In genomic region chrX:20392942-20393341, GRCm38 (mm10) we compare ENCODE assay signal across 23 mouse cellular contexts. TPM values are rescaled to one million over a fixed set of nuclear protein-coding genes. Genes with fewer than 3 reads are reported as not detected.
DNase-seq lines count a peak whose midpoint lies in the region; ATAC-seq and TF ChIP-seq lines count a peak whose summit lies in the region.
"Had no signal": no experiment of that assay in that cellular context is flagged by ENCODE, and none has a peak within 500 bp of the region (broad histone marks: within the 10 kb centered on the region; RNA-seq: fewer than 3 reads in every experiment).

No protein-coding gene starts in this region.

- no peaks in the 10 kb centered on the region for H3K27me3 ChIP-seq in liver, embryonic 14.5 days (ENCODE audit: control insufficient read depth, insufficient read depth, low read length)
- no peaks in the 10 kb centered on the region for H3K27me3 ChIP-seq in liver, postnatal 0 days (ENCODE audit: insufficient read depth, low read length)
- no peaks in the 10 kb centered on the region for H3K27me3 ChIP-seq in liver, embryonic 12.5 days (replicated peaks)
- no peaks in the 10 kb centered on the region for H3K27me3 ChIP-seq in MEL (ENCODE audit: control insufficient read depth in 1 of 2, insufficient read depth in 2 of 2, low read length in 2 of 2)
- H3K27me3 ChIP-seq: CH12.LX had no signal

- no peak overlapping the region for H3K27ac ChIP-seq in liver, embryonic 14.5 days
- no peak overlapping the region for H3K27ac ChIP-seq in liver, postnatal 0 days (ENCODE audit: low read depth)
- H3K27ac ChIP-seq in liver, embryonic 12.5 days: no peak overlapping the region
- H3K27ac ChIP-seq in MEL (ENCODE audit: control insufficient read depth, low read depth, low read length): no peak overlapping the region

- no peak for DNase-seq in liver, embryonic 14.5 days (ENCODE audit: low read depth in 3 of 3, low spot score in 3 of 3)
- DNase-seq in liver (no peak), MEL (ENCODE audit: low read depth, low spot score) (peak; percentile 31)
- no peak for DNase-seq in liver, postnatal 0 days
- DNase-seq in urinary bladder, postnatal 14 days (ENCODE audit: low spot score): no peak
- DNase-seq in heart, postnatal 14 days: no peak
- DNase-seq: adrenal gland, adult 2 months; adrenal gland, adult 8-10 months; adrenal gland, postnatal 10 days; adrenal gland, postnatal 14 days; adrenal gland, postnatal 25 days; adrenal gland, postnatal 36 days; B cell, adult 2 months; cerebellum, adult 11 months; cerebellum, adult 11-12 months; cerebellum, adult 18-20 months had no signal

- TF ChIP-seq POLR2A in MEL (IDR thresholded peaks at IDR 0.05; ENCODE audit: control insufficient read depth in 1 of 2, insufficient read depth in 1 of 2, low read depth in 1 of 2, low read length in 2 of 2, poor library complexity in 1 of 2): no peak

- intact Hi-C loops in heart, postnatal 14 days (cut with DNase I): no loop called here

- no peaks in the 10 kb centered on the region for H3K36me3 ChIP-seq in liver, embryonic 14.5 days (replicated peaks; ENCODE audit: control insufficient read depth, insufficient read depth, low read depth)
- no peaks in the 10 kb centered on the region for H3K36me3 ChIP-seq in liver, postnatal 0 days (replicated peaks; ENCODE audit: insufficient read depth, low read length)
- no peaks in the 10 kb centered on the region for H3K36me3 ChIP-seq in liver, embryonic 12.5 days
- peaks cover 0 to 13% of the 10 kb centered on the region in 2 experiments for H3K36me3 ChIP-seq in MEL (ENCODE audit: control insufficient read depth in 1 of 2, insufficient read depth in 2 of 2, low read length in 2 of 2)

- H3K79me2 ChIP-seq in MEL (ENCODE audit: control insufficient read depth, insufficient read depth, low read length, poor library complexity): no peaks in the 10 kb centered on the region

- no peaks in the 10 kb centered on the region for H3K9me3 ChIP-seq in liver, embryonic 14.5 days (ENCODE audit: control insufficient read depth, low read length)
- no peaks in the 10 kb centered on the region for H3K9me3 ChIP-seq in liver, postnatal 0 days (ENCODE audit: low read length)
- no peaks in the 10 kb centered on the region for H3K9me3 ChIP-seq in liver, embryonic 12.5 days (replicated peaks)
- H3K9me3 ChIP-seq in MEL (replicated peaks; ENCODE audit: insufficient read depth, low read length): no peaks in the 10 kb centered on the region
- H3K9me3 ChIP-seq: G1E had no signal

- H3K4me1 ChIP-seq in liver, embryonic 14.5 days (replicated peaks; ENCODE audit: control insufficient read depth in 2 of 2, insufficient read depth in 2 of 2, low read length in 1 of 2): no peaks in the 10 kb centered on the region
- H3K4me1 ChIP-seq in liver, postnatal 0 days (ENCODE audit: insufficient read depth): no peaks in the 10 kb centered on the region
- H3K4me1 ChIP-seq in liver, embryonic 12.5 days: no peaks in the 10 kb centered on the region
- 0 out of 4 replicates have a peak, but pooled peaks cover 0 to 3% of the 10 kb centered on the region in 2 experiments for H3K4me1 ChIP-seq in MEL (ENCODE audit: control insufficient read depth in 1 of 2, insufficient read depth in 2 of 2, low read length in 2 of 2)

- 38% methylated on average over 3 of the region's 3 CpGs for WGBS in liver, embryonic 14.5 days (ENCODE audit: insufficient replicate concordance)
- 65% methylated on average over 3 of the region's 3 CpGs for WGBS in liver, postnatal 0 days (ENCODE audit: insufficient replicate concordance)
- 45% methylated on average over 3 of the region's 3 CpGs for WGBS in liver, embryonic 12.5 days (ENCODE audit: insufficient replicate concordance)

- H3K4me2 ChIP-seq in liver, embryonic 14.5 days (ENCODE audit: low read depth): no peak overlapping the region
- H3K4me2 ChIP-seq in liver, postnatal 0 days (ENCODE audit: low read depth, low read length): no peak overlapping the region
- H3K4me2 ChIP-seq in liver, embryonic 12.5 days: no peak overlapping the region

- no peak for TF ChIP-seq RAD21 in MEL (IDR thresholded peaks at IDR 0.05; ENCODE audit: low read depth, low read length)

- TF ChIP-seq EP300 in liver, embryonic 14.5 days (IDR thresholded peaks at IDR 0.05; ENCODE audit: low read depth): peak; percentile 31; the same call in 1 of the 2 replicates
- peak; percentile 62 for TF ChIP-seq EP300 in liver, postnatal 0 days (IDR thresholded peaks at IDR 0.05; ENCODE audit: low read depth)
- peak; percentile 68 to 70 for TF ChIP-seq EP300 in MEL (IDR thresholded peaks at IDR 0.05; ENCODE audit: low read depth in 1 of 2, low read length in 2 of 2)

- H3K4me3 ChIP-seq in liver, embryonic 14.5 days (ENCODE audit: insufficient read depth in 1 of 2, low read depth in 2 of 2, low read length in 2 of 2): no peak overlapping the region
- no peak overlapping the region for H3K4me3 ChIP-seq in liver, postnatal 0 days (ENCODE audit: low read depth, low read length)
- H3K4me3 ChIP-seq in liver, embryonic 12.5 days: no peak overlapping the region
- no peak overlapping the region for H3K4me3 ChIP-seq in MEL (ENCODE audit: control insufficient read depth in 1 of 2, insufficient read depth in 1 of 2, low read depth in 2 of 2, low read length in 2 of 2)

- H3K9ac ChIP-seq in liver, embryonic 14.5 days (replicated peaks): no peak overlapping the region
- H3K9ac ChIP-seq in liver, postnatal 0 days (replicated peaks): no peak overlapping the region
- H3K9ac ChIP-seq in liver, embryonic 12.5 days: no peak overlapping the region
- H3K9ac ChIP-seq in MEL (ENCODE audit: control insufficient read depth, low read depth, low read length, poor library complexity, severe bottlenecking): no peak overlapping the region

- ATAC-seq in liver, embryonic 14.5 days (ENCODE audit: insufficient read depth): no peak
- ATAC-seq in liver, postnatal 0 days: no peak
- ATAC-seq in liver, embryonic 12.5 days: no peak
- 0 out of 2 replicates have a peak, but pooled peaks have one; percentile 30 for ATAC-seq in megakaryocyte-erythroid progenitor cell, adult 5-6 weeks (replicated peaks; ENCODE audit: low FRiP score, low TSS enrichment, poor library complexity, severe bottlenecking)
- ATAC-seq: activated CD4-positive, CD25-positive, alpha-beta regulatory T cell, adult 4 months; CD4-positive, CD25-positive, alpha-beta regulatory T cell, adult 4 months; Patski had no signal

- TF ChIP-seq CTCF in liver, embryonic 14.5 days (IDR thresholded peaks at IDR 0.05; ENCODE audit: low read depth): no peak
- TF ChIP-seq CTCF in liver, postnatal 0 days (IDR thresholded peaks at IDR 0.05; ENCODE audit: low read depth): no peak
- TF ChIP-seq CTCF in MEL (IDR thresholded peaks at IDR 0.05 in 2 of 3, conservative IDR thresholded peaks at IDR 0.05 in 1 of 3; ENCODE audit: control insufficient read depth in 1 of 3, insufficient read depth in 1 of 3, low read depth in 2 of 3, low read length in 3 of 3, poor library complexity in 1 of 3, severe bottlenecking in 1 of 3): no peak

TF ChIP-seq in MEL, 35 proteins besides CTCF, POLR2A, EP300 and RAD21:
- peak; percentile 56 for TF ChIP-seq TAL1 (IDR thresholded peaks at IDR 0.05; ENCODE audit: low read length)
- no peak for TF ChIP-seq ZKSCAN1 (IDR thresholded peaks at IDR 0.05; ENCODE audit: low read depth, low read length)
- peak; percentile 77 for TF ChIP-seq TCF12 (IDR thresholded peaks at IDR 0.05; ENCODE audit: low read depth, low read length)
- peak; percentile 64 for TF ChIP-seq GATA1 (IDR thresholded peaks at IDR 0.05; ENCODE audit: low read depth, low read length)

RNA-seq across cellular contexts. Expression of gene Rp2, which starts 28.7 kb away (rescaled TPM):
- 2.9 and 5.6 TPM in 2 replicates for polyA plus RNA-seq in liver, embryonic 14.5 days (2012; rRNA removed)
- polyA plus RNA-seq in liver, embryonic 14.5 days (2014; fragmentation: Nextera tagmentation; extraction: Ambion mirVana): 8.2 and 10.4 TPM in 2 replicates
- 4.6 and 6.7 TPM in 2 replicates for polyA plus RNA-seq in liver, postnatal 0 days (2015; fragmentation: Nextera tagmentation; extraction: Ambion mirVana)
- polyA plus RNA-seq in liver, embryonic 12.5 days (2016; fragmentation: Nextera tagmentation; extraction: Ambion mirVana): 13.2 TPM in 2 replicates
- total RNA-seq in MEL (2012; rRNA removed): 15.7 and 16.8 TPM in 2 replicates
- 1 to 10 TPM in 1 of 2 experiments, not detected in 1; 10.0 TPM for polyA plus RNA-seq in MEL (2012; ENCODE audit: insufficient read depth in 1 of 2, insufficient read length in 2 of 2, low read depth in 1 of 2, low replicate concordance in 2 of 2, missing spikeins in 1 of 2)
- 16.1 and 18.7 TPM in 2 replicates for total RNA-seq in megakaryocyte-erythroid progenitor cell, adult 5-6 weeks (2014; fragmentation: Nextera tagmentation)
- total RNA-seq in megakaryocyte-erythroid progenitor cell, adult 5-6 weeks (2017): 21.7 and 26.5 TPM in 2 replicates
- total RNA-seq in heart, postnatal 14 days (2021): 10 to 100 TPM; 10.7 to 11.1 TPM

RNA-seq across cellular contexts. Expression of gene Jade3, which starts 32.5 kb away (rescaled TPM):
- 1.9 and 3.3 TPM in 2 replicates for polyA plus RNA-seq in liver, embryonic 14.5 days (2012; rRNA removed)
- polyA plus RNA-seq in liver, embryonic 14.5 days (2014; fragmentation: Nextera tagmentation; extraction: Ambion mirVana): 6.3 and 7.3 TPM in 2 replicates
- polyA plus RNA-seq in liver, postnatal 0 days (2015; fragmentation: Nextera tagmentation; extraction: Ambion mirVana): 2.0 TPM in 2 replicates
- polyA plus RNA-seq in liver, embryonic 12.5 days (2016; fragmentation: Nextera tagmentation; extraction: Ambion mirVana): 11.3 and 11.8 TPM in 2 replicates
- 22.7 and 24.2 TPM in 2 replicates for total RNA-seq in MEL (2012; rRNA removed)
- 10 to 100 TPM in 1 of 2 experiments, not detected in 1; 19.7 TPM for polyA plus RNA-seq in MEL (2012; ENCODE audit: insufficient read depth in 1 of 2, insufficient read length in 2 of 2, low read depth in 1 of 2, low replicate concordance in 2 of 2, missing spikeins in 1 of 2)
- 10.7 and 13.9 TPM in 2 replicates for total RNA-seq in megakaryocyte-erythroid progenitor cell, adult 5-6 weeks (2014; fragmentation: Nextera tagmentation)
- total RNA-seq in megakaryocyte-erythroid progenitor cell, adult 5-6 weeks (2017): 19.5 and 20.2 TPM in 2 replicates
- 1 to 10 TPM; 2.9 to 3.0 TPM for total RNA-seq in heart, postnatal 14 days (2021)
